Mouse (Mus musculus): ENCODE measurements around the gene Ptgfrn. TPM values are rescaled to one million over a fixed set of nuclear protein-coding genes. Genes with fewer than 3 reads are reported as not detected.

Gene Ptgfrn
- polyA plus RNA-seq, 1 experiment from 2014 or later: 2.8 TPM

GRCm38 (mm10) chr3:101101184-101101583 is 8.9 kb downstream of the Ptgfrn start:
- Histone ChIP-seq H3K4me3 (replicated peaks) (no peak overlapping the region), H3K9ac (no peak overlapping the region), H3K9me3 (replicated peaks) (no peaks in the 10 kb centered on the region), H3K27me3 (no peaks in the 10 kb centered on the region), H3K36me3 (no peaks in the 10 kb centered on the region), H3K4me1 (0 out of 2 replicates have a peak, but pooled peaks cover 3% of the 10 kb centered on the region), H3K4me2 (no peak overlapping the region), H3K27ac (no peak overlapping the region)
- WGBS: 93% methylated on average over 7 of the region's 7 CpGs
- ATAC-seq (replicated peaks; ENCODE audit: low FRiP score): no peak

GRCm38 (mm10) chr3:101099701-101100357 is 10.2 kb downstream of the Ptgfrn start:
- 61% methylated on average over 9 of the region's 9 CpGs for WGBS
- Histone ChIP-seq H3K36me3 (no peaks in the 10 kb centered on the region), H3K9ac (no peak overlapping the region), H3K27ac (no peak overlapping the region), H3K4me3 (replicated peaks) (no peak overlapping the region), H3K4me1 (peaks cover 8% of the 10 kb centered on the region; the same call in 1 of the 2 replicates), H3K27me3 (no peaks in the 10 kb centered on the region), H3K4me2 (no peak overlapping the region), H3K9me3 (replicated peaks) (no peaks in the 10 kb centered on the region)
- ATAC-seq (replicated peaks; ENCODE audit: low FRiP score): no peak

- Histone ChIP-seq H3K9ac (no peak overlapping the region), H3K27me3 (no peaks in the 10 kb centered on the region), H3K36me3 (no peaks in the 10 kb centered on the region), H3K9me3 (replicated peaks) (no peaks in the 10 kb centered on the region), H3K4me1 (peaks cover 14% of the 10 kb centered on the region; the same call in 1 of the 2 replicates), H3K27ac (no peak overlapping the region), H3K4me3 (replicated peaks) (no peak overlapping the region), H3K4me2 (no peak overlapping the region)
- no peak for ATAC-seq (replicated peaks; ENCODE audit: low FRiP score)
- 55% methylated on average over 4 of the region's 4 CpGs for WGBS
These were observed 12.0 kb downstream of the Ptgfrn start for GRCm38 (mm10) chr3:101098073-101098472.

- H3K27ac ChIP-seq: no peak overlapping the region
These were observed 12.8 kb downstream of the Ptgfrn start for GRCm38 (mm10) chr3:101097146-101097800.

GRCm38 (mm10) chr3:101095761-101096449 is 14.2 kb downstream of the Ptgfrn start:
- 83% methylated on average over 5 of the region's 5 CpGs for WGBS

More at GRCm38 (mm10) chr3:101097146-101097800, 12.8 kb downstream of the Ptgfrn start:
- Histone ChIP-seq H3K4me1 (peaks cover 14% of the 10 kb centered on the region; the same call in 1 of the 2 replicates), H3K27me3 (no peaks in the 10 kb centered on the region), H3K4me3 (replicated peaks) (no peak overlapping the region), H3K9ac (no peak overlapping the region), H3K9me3 (replicated peaks) (no peaks in the 10 kb centered on the region), H3K4me2 (no peak overlapping the region), H3K36me3 (no peaks in the 10 kb centered on the region)
- ATAC-seq (replicated peaks; ENCODE audit: low FRiP score): no peak
- WGBS: 65% methylated on average over 9 of the region's 9 CpGs

GRCm38 (mm10) chr3:101092202-101092601 is 17.9 kb downstream of the Ptgfrn start:
- H3K27ac ChIP-seq: no peak overlapping the region
- WGBS: 71% methylated on average over 13 of the region's 13 CpGs
- H3K9ac ChIP-seq: no peak overlapping the region
- no peaks in the 10 kb centered on the region for H3K36me3 ChIP-seq
- H3K9me3 ChIP-seq (replicated peaks): no peaks in the 10 kb centered on the region
- H3K4me1 ChIP-seq: peaks cover 19% of the 10 kb centered on the region
- ATAC-seq (replicated peaks; ENCODE audit: low FRiP score): no peak
- H3K4me3 ChIP-seq (replicated peaks): no peak overlapping the region
- no peak overlapping the region for H3K4me2 ChIP-seq
- H3K27me3 ChIP-seq: no peaks in the 10 kb centered on the region

More at GRCm38 (mm10) chr3:101095761-101096449, 14.2 kb downstream of the Ptgfrn start:
- Histone ChIP-seq H3K9ac (no peak overlapping the region), H3K27ac (no peak overlapping the region), H3K9me3 (replicated peaks) (no peaks in the 10 kb centered on the region), H3K4me3 (replicated peaks) (no peak overlapping the region), H3K4me2 (no peak overlapping the region), H3K4me1 (peaks cover 19% of the 10 kb centered on the region), H3K27me3 (no peaks in the 10 kb centered on the region), H3K36me3 (no peaks in the 10 kb centered on the region)
- no peak for ATAC-seq (replicated peaks; ENCODE audit: low FRiP score)

- Histone ChIP-seq H3K9ac (no peak overlapping the region), H3K4me1 (peaks cover 8% of the 10 kb centered on the region; the same call in 1 of the 2 replicates), H3K4me3 (replicated peaks) (no peak overlapping the region), H3K36me3 (no peaks in the 10 kb centered on the region), H3K27me3 (no peaks in the 10 kb centered on the region), H3K4me2 (no peak overlapping the region), H3K27ac (peak overlapping the region; percentile 64; the same call in 1 of the 2 replicates), H3K9me3 (replicated peaks) (no peaks in the 10 kb centered on the region)
- ATAC-seq (replicated peaks; ENCODE audit: low FRiP score): no peak
- 54% methylated on average over 7 of the region's 7 CpGs for WGBS
These were observed 23.3 kb downstream of the Ptgfrn start for GRCm38 (mm10) chr3:101086584-101087445.

GRCm38 (mm10) chr3:101080925-101081324 is 29.2 kb downstream of the Ptgfrn start:
- H3K27ac ChIP-seq: no peak overlapping the region
- 86% methylated on average over 4 of the region's 4 CpGs for WGBS
- ATAC-seq (replicated peaks; ENCODE audit: low FRiP score): no peak

GRCm38 (mm10) chr3:101078344-101078743 is 31.7 kb downstream of the Ptgfrn start:
- 45% methylated on average over 1 of the region's 1 CpGs for WGBS

More at GRCm38 (mm10) chr3:101080925-101081324, 29.2 kb downstream of the Ptgfrn start:
- no peaks in the 10 kb centered on the region for H3K27me3 ChIP-seq
- H3K4me3 ChIP-seq (replicated peaks): no peak overlapping the region
- no peaks in the 10 kb centered on the region for H3K9me3 ChIP-seq (replicated peaks)
- H3K36me3 ChIP-seq: peaks cover 10% of the 10 kb centered on the region; the same call in 1 of the 2 replicates
- H3K9ac ChIP-seq: no peak overlapping the region
- H3K4me1 ChIP-seq: peaks cover 9% of the 10 kb centered on the region
- no peak overlapping the region for H3K4me2 ChIP-seq

GRCm38 (mm10) chr3:101077710-101078100 is 32.4 kb downstream of the Ptgfrn start:
- Histone ChIP-seq H3K9ac (no peak overlapping the region), H3K27ac (no peak overlapping the region), H3K4me2 (no peak overlapping the region), H3K27me3 (no peaks in the 10 kb centered on the region), H3K36me3 (peaks cover 13% of the 10 kb centered on the region; the same call in 1 of the 2 replicates), H3K9me3 (replicated peaks) (no peaks in the 10 kb centered on the region), H3K4me1 (peaks cover 18% of the 10 kb centered on the region), H3K4me3 (replicated peaks) (no peak overlapping the region)
- no peak for ATAC-seq (replicated peaks; ENCODE audit: low FRiP score)
- 79% methylated on average over 6 of the region's 6 CpGs for WGBS

More at GRCm38 (mm10) chr3:101078344-101078743, 31.7 kb downstream of the Ptgfrn start:
- ATAC-seq (replicated peaks; ENCODE audit: low FRiP score): peak; percentile 36; the same call in 1 of the 2 replicates
- Histone ChIP-seq H3K36me3 (peaks cover 10% of the 10 kb centered on the region; the same call in 1 of the 2 replicates), H3K9ac (no peak overlapping the region), H3K9me3 (replicated peaks) (no peaks in the 10 kb centered on the region), H3K4me3 (replicated peaks) (no peak overlapping the region), H3K4me2 (no peak overlapping the region), H3K27ac (no peak overlapping the region), H3K27me3 (no peaks in the 10 kb centered on the region), H3K4me1 (peaks cover 14% of the 10 kb centered on the region)

- Histone ChIP-seq H3K4me2 (no peak overlapping the region), H3K27ac (no peak overlapping the region), H3K4me1 (peaks cover 21% of the 10 kb centered on the region), H3K27me3 (no peaks in the 10 kb centered on the region), H3K36me3 (peaks cover 14% of the 10 kb centered on the region; the same call in 1 of the 2 replicates), H3K4me3 (replicated peaks) (no peak overlapping the region), H3K9me3 (replicated peaks) (no peaks in the 10 kb centered on the region), H3K9ac (no peak overlapping the region)
- WGBS: 94% methylated on average over 25 of the region's 25 CpGs
- ATAC-seq (replicated peaks; ENCODE audit: low FRiP score): no peak
These were observed 32.9 kb downstream of the Ptgfrn start for GRCm38 (mm10) chr3:101076966-101077709.
